Mouse (Mus musculus) embryonic fibroblast, embryonic 13.5 days (primary cell): ENCODE measurements around the gene Col4a1. TPM values are rescaled to one million over a fixed set of nuclear protein-coding genes. Genes with fewer than 3 reads are reported as not detected.
A peak's percentile ranks its signal among the peaks of the same experiment; 100 is the strongest.

Source experiments
- H3K27ac ChIP-seq: 2 replicates; pipeline ENCODE4 v1.5.1; 2012; ENCODE audit warnings: low read length, control low read depth, inconsistent platforms; ENCODE audit not compliant: insufficient read depth
- H3K4me1 ChIP-seq: 2 replicates; pipeline ENCODE4 v1.6.1; 2011; ENCODE audit warnings: low read length; ENCODE audit not compliant: control insufficient read depth, insufficient read depth
- H3K4me3 ChIP-seq: 2 replicates; pipeline ENCODE4 v1.5.1; 2011; ENCODE audit warnings: mild to moderate bottlenecking, control low read depth, low read length; ENCODE audit not compliant: insufficient read depth
- CTCF ChIP-seq: IDR thresholded peaks from 2 replicates; pipeline ENCODE4 v1.5.1; 2011; ENCODE audit warnings: mild to moderate bottlenecking, control low read depth, low read length, moderate library complexity, borderline replicate concordance; ENCODE audit not compliant: insufficient read depth
- POLR2A ChIP-seq: IDR thresholded peaks from 2 replicates; pipeline ENCODE4 v1.6.1; 2011; ENCODE audit warnings: low read depth, mild to moderate bottlenecking, control low read depth, low read length, moderate library complexity
- polyA plus RNA-seq: library from polyadenylated mRNA; stranded (reverse); fragments of >200 nt; gene quantifications from 2 replicates; pipeline ENCODE4 v1.2.4, GENCODE M21; 2011; ENCODE audit warnings: low read depth; ENCODE audit not compliant: missing spikeins, insufficient read length

Col4a1 gene
- polyA plus RNA-seq, 1 experiment = 757 TPM

GRCm38 (mm10) chr8:11347699-11348098 lies 35.1 kb upstream of the Col4a1 start:
- Histone ChIP-seq H3K27ac (no peak overlapping the region), H3K4me1 (peaks cover 8% of the 10 kb centered on the region; the same call in 1 of the 2 replicates), H3K4me3 (no peak overlapping the region)
- TF ChIP-seq CTCF (no peak), POLR2A (no peak)

GRCm38 (mm10) chr8:11346225-11346624 lies 33.6 kb upstream of the Col4a1 start:
- Histone ChIP-seq H3K27ac (no peak overlapping the region), H3K4me3 (no peak overlapping the region), H3K4me1 (peaks cover 6% of the 10 kb centered on the region; the same call in 1 of the 2 replicates)
- no peak for TF ChIP-seq CTCF
- TF ChIP-seq POLR2A = no peak

- Histone ChIP-seq H3K4me3 (no peak overlapping the region), H3K4me1 (peaks cover 17% of the 10 kb centered on the region), H3K27ac (no peak overlapping the region)
- TF ChIP-seq POLR2A (no peak), CTCF (no peak)
These were observed 31.8 kb upstream of the Col4a1 start for GRCm38 (mm10) chr8:11344459-11344858.

- H3K27ac ChIP-seq = no peak overlapping the region
- peaks cover 16% of the 10 kb centered on the region for H3K4me1 ChIP-seq
- H3K4me3 ChIP-seq = no peak overlapping the region
- TF ChIP-seq POLR2A (no peak), CTCF (no peak)
These were observed 28.5 kb upstream of the Col4a1 start for GRCm38 (mm10) chr8:11341111-11341566.

- H3K4me3 ChIP-seq = no peak overlapping the region
- TF ChIP-seq POLR2A (no peak), CTCF (no peak)
- H3K4me1 ChIP-seq = peaks cover 16% of the 10 kb centered on the region
- H3K27ac ChIP-seq = no peak overlapping the region
These were observed 27.9 kb upstream of the Col4a1 start for GRCm38 (mm10) chr8:11340310-11341110.

- peak overlapping the region; percentile 14; the same call in 1 of the 2 replicates for H3K27ac ChIP-seq
- TF ChIP-seq CTCF (no peak), POLR2A (no peak)
- H3K4me1 ChIP-seq = peaks cover 15% of the 10 kb centered on the region
- H3K4me3 ChIP-seq = no peak overlapping the region
These were observed 25.9 kb upstream of the Col4a1 start for GRCm38 (mm10) chr8:11338507-11338906.

GRCm38 (mm10) chr8:11337642-11338041 lies 25.0 kb upstream of the Col4a1 start:
- peaks cover 15% of the 10 kb centered on the region for H3K4me1 ChIP-seq
- H3K4me3 ChIP-seq = no peak overlapping the region
- no peak overlapping the region for H3K27ac ChIP-seq
- no peak for TF ChIP-seq CTCF

- no peak overlapping the region for H3K27ac ChIP-seq
- no peak for TF ChIP-seq POLR2A
- TF ChIP-seq CTCF = no peak
- no peak overlapping the region for H3K4me3 ChIP-seq
- H3K4me1 ChIP-seq = peaks cover 17% of the 10 kb centered on the region
These were observed 23.7 kb upstream of the Col4a1 start for GRCm38 (mm10) chr8:11336346-11336745.

GRCm38 (mm10) chr8:11335238-11335637 lies 22.6 kb upstream of the Col4a1 start:
- TF ChIP-seq POLR2A (no peak), CTCF (no peak)
- H3K27ac ChIP-seq = no peak overlapping the region
- peaks cover 19% of the 10 kb centered on the region for H3K4me1 ChIP-seq
- no peak overlapping the region for H3K4me3 ChIP-seq

GRCm38 (mm10) chr8:11334493-11334892 lies 21.9 kb upstream of the Col4a1 start:
- TF ChIP-seq POLR2A = no peak
- no peak for TF ChIP-seq CTCF

More at GRCm38 (mm10) chr8:11334493-11334892, 21.9 kb upstream of the Col4a1 start:
- H3K4me1 ChIP-seq = peaks cover 13% of the 10 kb centered on the region
- no peak overlapping the region for H3K4me3 ChIP-seq
- H3K27ac ChIP-seq = no peak overlapping the region
